Mouse (Mus musculus): ENCODE measurements around the gene Ctnna3.

The Ctnna3 gene

DNA sequence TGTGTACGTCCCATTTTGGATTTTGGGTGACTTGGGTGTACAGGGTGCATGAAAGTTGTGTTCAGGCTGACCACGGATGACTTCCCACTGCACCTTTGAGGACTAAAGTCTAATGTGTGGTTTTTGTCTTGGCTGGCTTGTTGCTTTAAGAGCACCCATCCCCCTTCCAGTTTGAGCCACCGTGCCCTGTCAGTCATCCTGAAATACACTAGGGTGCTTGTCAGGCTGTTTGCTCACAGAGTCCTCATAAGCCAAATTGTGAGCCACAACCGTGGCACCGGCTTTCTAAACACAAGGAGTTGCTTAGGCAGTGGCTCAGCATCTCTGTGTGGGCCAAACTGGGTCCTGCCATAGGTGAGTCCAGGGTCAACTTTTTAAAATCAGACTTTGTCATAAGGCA is 50.2 kb downstream of the Ctnna3 start:
- intact Hi-C loops (cut with DNase I) = no loop called here

DNA sequence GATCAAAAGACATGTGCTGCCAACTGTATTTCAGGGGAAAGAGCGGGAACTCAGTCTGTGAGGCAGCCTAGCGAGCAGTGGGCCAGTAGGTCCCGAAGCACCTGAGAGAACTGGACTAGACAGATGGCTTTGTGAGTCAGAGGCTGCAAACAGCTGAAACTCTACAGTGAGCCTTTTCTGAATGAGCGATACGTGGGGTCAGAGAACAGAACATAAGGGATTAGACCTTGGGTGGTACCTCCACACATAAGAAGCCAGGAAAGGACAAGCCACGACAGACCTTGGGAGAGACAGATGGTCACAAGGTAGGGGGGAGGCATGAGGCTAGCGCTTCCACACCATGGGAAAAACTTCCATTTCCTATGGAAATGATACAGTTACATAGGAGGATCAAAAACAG is 58.4 kb downstream of the Ctnna3 start:
- intact Hi-C loops (cut with DNase I) = no loop called here

DNA sequence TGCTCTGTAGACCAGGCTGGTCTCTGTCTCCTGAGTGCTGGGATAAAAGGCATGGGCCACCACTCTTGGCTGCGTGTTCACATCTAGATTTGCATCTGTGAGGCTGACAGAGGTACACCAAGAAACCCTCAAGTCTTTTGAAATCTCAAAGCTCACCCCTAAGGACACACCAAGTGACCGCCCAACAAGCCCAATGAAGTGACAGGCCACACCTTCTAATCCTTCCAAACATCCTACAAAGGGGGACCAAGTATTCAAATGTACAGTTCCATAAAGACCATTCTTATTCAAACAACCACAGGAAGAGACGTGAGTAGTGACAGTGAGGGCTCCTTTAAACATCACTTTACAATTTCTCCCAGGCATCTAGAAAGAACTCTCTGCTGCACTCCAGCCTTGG is 94.1 kb downstream of the Ctnna3 start:
- intact Hi-C loops (cut with DNase I) = no loop called here

DNA sequence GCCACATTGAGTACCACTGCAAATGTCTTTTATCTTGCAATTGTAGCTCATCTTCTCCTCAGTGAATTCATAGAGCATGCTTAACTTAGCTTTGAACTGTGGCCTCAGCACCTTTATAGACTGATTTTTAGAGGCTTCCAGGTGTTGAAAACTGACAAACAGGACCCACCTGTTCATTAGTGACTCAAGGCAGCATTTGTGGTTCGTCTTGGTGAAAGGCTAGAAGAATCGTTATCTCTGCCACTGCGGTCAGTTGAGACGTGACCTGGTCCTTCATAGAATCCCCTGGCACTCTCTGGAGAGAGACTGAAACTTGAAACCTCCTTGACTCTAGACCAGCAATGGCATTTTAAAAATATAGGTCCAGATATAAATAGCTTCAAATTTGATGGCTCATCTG is 96.1 kb downstream of the Ctnna3 start:
- intact Hi-C loops (cut with DNase I) = no loop called here

DNA sequence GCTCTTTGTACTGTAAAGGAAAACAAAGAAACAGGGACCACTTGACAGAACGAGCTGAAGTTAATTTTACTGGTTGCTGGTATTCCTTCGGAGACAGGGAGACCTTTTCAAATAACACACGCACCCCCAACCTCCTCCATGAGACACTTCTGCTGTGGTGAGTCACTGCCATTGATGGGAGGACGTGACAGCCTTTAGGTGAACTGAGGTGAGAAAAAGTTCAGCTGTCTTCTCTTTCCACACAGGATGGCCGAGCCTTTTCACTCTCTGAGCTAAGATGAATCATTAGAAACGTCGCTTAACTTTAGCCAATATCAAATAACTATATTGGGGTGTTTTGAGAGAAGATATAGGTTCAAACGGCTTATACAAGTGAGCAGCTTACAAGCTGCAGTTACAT is 102.5 kb downstream of the Ctnna3 start:
- intact Hi-C loops (cut with DNase I) = no loop called here

DNA sequence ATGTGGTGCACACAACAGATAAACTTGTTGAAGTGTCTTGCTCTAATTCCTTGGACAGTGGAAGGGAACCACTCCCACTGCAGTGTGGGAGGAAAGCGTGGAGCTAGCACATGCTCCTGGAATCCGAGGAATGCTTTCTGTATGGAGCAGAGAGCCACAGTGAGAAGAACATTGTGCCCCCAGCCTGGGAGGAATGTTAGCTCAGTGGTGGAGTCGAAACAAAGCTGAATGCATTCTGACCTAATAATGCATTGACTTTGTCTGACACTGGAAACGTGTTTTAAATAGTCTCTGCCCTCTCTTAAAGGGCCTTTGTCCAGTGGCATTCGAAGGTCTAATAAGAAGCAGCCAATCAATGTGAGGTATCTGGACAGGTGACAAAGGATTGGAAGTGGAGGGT is 111.9 kb downstream of the Ctnna3 start:
- intact Hi-C loops (cut with DNase I) = no loop called here

DNA sequence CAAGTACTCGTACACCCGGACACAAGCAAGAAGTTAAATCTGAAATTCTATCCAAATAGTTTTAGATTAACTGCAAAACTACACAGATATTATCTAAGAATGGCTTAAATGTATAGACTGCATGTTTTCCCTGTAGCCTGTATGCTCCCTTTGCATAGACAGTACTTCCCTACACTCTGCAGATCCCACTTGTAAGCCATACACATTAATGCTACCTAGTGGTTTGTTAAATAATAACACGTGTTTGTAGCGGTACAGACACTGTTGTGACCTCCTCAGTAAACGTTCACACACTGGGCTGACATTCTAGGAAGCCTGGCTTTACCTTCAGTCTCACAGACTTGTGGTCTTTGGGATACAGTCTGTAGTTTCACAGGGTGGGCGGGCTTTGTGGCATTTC is 112.6 kb downstream of the Ctnna3 start:
- intact Hi-C loops (cut with DNase I) = no loop called here

DNA sequence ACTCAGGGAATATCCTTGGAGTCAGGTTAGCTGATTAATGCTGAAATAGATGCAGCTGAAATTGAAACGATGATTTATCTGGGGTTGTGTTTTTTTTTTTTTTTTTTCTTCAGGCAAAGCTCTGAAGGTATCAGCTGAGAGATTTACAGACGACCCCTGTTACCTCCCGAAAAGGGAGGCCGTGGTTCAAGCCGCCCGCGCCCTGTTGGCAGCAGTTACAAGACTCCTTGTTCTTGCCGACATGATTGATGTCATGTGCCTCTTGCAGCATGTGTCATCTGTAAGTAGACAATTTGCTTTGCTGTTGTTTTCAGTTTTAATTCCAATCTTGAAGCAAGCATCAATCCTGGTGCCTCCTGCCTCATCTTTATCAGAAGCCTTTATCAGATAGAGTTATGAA is 136.8 kb downstream of the Ctnna3 start:
- intact Hi-C loops (cut with DNase I) = no loop called here

DNA sequence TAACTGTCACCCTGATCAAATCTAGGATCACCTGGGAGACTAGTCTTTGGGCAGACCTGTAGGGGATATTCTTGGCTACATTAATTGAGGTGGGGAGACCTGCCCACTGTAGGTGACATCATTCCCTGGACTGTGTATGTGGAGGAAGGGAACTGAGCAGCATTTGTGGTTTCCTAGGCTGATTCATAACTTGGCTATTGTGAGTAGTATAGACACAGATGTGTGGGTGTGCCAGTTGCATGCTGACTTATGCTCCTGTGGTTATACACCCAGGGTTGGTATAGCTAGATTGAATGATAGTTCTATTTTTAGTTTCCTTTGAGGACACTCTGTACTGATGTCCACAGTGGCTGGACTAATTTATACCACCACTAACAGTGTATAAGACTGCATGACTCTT is 141.7 kb downstream of the Ctnna3 start:
- intact Hi-C loops (cut with DNase I) = no loop called here

DNA sequence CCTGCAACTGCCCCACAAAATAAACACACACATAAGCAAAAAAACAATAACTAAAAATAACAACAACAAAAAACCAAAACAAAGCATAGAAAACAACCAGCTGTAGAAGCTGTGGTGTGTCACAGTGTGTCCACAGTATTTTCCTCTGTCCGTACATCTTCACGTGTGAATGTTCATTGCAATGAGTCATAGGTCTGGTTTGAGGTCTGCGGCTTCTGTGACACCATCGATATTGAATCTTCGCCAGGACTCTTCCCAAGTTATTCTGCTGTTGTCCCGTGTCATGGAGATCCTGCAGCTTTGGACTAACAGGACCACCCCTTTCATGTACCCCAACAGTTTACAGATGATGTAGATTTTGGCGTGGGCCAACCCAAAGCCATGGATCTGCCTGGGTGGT is 143.0 kb downstream of the Ctnna3 start:
- intact Hi-C loops (cut with DNase I) = no loop called here

DNA sequence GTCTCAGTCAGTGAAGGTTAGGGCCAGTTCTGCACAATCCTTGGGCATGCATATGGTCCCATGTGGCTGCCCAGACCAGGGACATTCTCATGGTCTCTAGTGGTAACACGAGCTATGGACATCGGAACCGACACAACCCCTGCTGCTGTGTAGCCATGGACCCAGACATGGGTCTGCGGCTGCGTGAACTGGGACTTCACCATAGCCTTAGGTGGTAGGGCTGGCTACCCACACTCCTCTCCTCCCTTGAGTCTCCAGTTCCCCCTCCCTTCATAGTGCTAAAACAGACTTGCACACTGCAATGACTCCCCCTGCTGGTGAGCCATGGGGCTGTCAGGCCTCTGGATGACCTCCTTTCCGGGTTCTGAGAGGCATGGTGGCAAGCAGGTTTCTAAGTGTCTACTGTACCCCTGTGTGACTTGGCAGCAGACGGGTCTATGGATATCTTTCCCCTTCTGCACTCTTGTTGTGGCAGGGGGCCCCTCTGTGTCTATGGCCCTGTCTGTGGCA is 144.3 kb downstream of the Ctnna3 start:
- intact Hi-C loops (cut with DNase I) = loop anchor here (2.0 kb wide), 1 partner anchor 153 kb away; the partner anchor contains the start of gene Gm7075

DNA sequence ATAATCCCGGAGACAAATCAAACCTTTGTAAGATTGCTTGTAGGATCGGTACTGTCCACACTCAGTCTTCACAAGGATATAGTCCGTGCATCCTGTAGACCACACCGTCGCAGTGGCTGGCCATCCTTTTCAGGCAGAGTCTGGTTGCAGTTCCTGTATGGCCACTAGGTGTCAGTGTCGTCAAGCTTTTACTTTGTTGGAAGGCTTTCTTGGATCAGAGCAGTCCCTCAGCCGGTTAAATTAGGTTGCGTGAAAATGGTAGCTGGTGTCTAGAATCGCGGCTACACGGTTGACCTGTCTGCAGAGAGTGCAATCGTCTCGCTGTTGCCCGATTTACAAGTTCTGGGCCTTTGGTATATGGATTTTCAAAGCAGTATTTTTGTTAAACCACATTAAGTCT is 152.7 kb downstream of the Ctnna3 start:
- intact Hi-C loops (cut with DNase I) = loop anchor here (5.0 kb wide), 1 partner anchor 110 kb away; no protein-coding TSS in a partner anchor

DNA sequence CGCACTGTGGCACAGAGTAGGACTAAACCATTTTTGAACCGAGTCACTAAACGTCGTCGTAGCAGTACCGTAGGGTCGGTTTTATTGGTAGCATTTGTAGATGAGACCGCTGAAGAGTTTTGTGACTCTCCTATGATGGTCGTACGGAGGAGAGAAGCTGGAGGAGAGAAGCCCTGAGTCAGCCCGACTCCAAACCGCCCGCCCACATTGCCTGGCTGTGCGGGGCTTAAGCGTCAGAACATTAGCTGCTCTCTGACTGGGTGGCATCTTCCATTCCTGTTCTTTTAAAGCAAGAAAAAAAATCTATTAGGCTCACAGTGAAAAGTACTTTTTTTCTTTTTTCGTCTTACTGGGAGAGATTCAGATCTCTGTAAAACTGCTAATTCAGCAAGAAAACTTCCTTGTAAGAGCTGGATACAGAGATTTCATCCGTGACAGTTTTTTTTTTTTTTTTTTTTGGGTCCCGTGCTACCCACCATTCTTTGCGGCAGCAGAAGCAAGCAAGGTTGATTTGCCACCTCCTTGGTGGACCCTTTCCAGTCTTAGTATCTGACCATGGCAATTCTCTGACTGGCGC is 154.0 kb downstream of the Ctnna3 start:
- intact Hi-C loops (cut with DNase I) = loop anchor here (5.0 kb wide), 1 partner anchor 108 kb away; no protein-coding TSS in a partner anchor

DNA sequence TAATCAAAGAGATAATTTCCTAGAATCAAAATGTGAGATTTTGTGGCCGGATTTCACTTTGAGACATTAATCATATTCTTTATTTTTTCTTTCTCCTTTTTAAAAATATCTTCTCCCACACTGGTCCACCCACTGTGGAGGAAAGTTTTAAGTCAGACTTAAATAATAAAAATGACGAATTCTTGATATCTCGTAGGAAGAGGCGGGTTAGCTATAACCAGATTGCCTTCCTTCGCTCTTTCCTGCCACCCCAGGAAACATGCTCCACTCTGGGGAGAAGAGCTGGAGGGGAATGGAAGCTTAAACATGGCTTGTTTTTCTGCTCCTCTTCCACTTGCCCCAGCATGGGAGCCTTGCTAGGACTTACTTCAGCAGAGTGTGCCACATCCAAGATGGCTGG is 169.5 kb downstream of the Ctnna3 start:
- intact Hi-C loops (cut with DNase I) = no loop called here

DNA sequence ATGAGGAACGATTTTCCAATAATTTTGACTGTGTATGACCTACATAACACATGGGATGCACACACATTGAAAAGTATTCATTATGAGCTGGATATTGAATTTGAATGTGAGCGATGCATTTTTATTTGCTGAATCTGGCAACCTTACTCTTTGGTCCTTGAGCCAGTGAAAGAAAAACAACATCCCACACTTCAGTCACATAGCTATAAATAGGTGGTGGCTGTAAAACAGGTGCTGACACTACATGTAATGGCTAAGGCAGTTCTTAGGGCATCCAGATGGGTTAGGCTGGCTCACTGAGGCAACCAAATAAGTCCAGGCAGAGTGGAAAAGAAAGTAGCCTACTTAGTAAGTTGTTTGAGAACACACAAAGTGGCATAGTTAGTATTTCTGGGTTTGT is 171.3 kb downstream of the Ctnna3 start:
- intact Hi-C loops (cut with DNase I) = no loop called here

DNA sequence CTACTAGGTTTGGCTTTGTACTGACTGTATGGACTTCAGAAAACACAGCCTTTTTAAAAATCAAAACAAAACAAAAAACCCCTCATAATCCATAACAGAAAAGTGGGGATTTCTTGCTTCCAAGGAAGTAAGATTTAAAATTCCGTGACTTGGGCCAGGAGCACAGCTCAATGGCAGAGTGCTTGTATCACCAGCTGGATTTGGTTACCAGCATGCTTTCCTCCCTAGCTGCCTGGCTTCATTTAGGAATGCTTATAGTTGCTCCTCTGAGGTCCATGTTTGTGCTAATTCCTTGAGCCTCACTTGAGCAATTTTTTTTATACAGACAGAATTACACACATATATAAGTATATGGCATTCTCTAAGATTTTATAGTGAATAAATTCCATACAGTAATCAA is 198.6 kb downstream of the Ctnna3 start:
- intact Hi-C loops (cut with DNase I) = no loop called here

DNA sequence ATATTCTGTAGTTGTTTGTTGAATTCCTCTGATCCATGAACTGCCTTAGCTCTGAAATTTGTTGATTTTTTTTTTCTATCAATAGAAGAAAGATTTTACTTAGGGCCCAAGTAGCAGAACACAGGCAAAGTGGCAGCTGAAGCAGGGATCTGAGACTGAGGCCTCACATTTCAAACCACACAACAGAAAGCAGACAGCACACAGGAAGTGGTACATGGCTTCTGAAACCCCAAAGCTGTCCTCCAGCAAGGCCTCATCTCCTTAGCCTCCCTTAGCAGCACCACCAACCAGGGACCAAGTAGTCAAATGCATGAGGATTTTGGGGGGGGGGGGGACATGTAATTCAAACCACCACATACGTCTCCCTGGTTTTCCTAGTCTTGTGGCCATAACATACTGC is 204.0 kb downstream of the Ctnna3 start:
- intact Hi-C loops (cut with DNase I) = no loop called here

DNA sequence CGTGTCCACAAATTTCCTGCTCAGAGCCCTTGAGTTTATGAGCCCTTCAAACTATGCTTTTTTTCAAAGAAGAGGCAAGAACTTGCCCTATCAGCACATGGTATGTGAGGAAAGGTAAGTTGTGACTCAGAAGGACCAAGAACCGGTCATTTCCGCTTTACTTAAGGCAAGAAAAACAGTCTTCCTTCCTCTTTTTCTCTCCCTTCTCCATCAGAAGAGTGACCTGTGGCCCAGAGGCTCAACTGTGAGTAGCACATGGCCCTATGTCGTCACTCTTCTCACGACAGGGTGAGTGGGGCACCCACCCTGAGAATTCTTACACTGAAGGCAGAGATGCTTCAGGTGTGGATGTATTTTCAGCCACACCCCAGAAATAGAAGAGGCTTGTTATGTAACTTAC is 208.1 kb downstream of the Ctnna3 start:
- intact Hi-C loops (cut with DNase I) = no loop called here

DNA sequence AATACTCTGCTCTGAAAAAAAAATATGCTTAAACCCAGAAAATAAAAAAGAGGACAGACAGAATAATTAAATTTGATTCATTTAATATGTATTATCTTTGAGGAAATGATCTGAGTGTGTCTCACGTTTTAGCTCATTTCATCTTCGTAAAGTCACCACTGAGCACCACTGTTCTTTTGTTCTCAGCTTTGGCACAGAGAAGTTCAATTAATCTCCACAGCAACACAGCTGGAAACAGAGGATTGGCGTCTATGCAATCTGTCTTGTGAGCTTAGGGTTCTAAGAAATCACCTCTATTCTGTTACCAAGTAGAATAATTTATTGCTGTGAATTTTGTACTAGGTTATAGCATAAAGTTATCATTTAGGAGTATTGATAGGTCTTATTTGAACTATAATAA is 217.4 kb downstream of the Ctnna3 start:
- intact Hi-C loops (cut with DNase I) = no loop called here

DNA sequence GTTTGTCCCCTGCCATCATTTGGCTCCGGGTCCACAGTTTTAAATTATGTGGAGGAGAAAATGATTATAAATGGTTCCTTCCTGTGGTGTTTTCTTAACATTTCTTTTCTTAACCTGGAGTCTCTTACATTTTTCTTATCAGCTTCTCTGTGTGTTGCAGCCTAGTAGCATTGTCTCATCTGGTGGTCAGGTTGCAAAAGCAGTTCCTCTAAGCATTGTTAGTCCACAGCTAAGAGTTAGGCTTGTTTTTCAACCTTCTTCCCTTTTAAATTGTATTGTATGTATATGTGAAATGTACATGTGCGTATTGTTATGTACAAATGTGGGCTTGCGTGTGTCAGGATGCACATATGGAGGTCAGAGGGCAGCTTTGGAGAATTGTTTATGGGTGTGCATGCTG is 220.4 kb downstream of the Ctnna3 start:
- intact Hi-C loops (cut with DNase I) = no loop called here

DNA sequence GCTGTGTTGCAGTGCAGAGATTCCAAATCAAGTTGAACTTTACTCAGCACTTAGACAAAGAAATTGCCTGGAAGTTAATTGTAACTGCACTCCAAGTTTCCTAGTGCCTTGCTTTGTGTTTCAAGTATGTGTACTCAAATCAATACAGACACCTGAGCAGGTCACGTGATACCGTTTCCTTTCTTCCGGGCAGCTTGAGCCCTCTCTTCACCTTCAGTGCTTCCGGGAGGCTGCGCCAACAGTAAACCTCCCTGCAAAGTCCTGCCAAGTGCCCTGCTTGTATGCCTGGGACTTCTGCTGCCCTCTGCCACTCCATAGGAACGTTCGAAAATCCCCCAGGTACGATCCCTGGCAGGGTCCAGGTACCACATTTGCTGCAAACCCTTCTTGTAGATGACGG is 223.0 kb downstream of the Ctnna3 start:
- intact Hi-C loops (cut with DNase I) = no loop called here

DNA sequence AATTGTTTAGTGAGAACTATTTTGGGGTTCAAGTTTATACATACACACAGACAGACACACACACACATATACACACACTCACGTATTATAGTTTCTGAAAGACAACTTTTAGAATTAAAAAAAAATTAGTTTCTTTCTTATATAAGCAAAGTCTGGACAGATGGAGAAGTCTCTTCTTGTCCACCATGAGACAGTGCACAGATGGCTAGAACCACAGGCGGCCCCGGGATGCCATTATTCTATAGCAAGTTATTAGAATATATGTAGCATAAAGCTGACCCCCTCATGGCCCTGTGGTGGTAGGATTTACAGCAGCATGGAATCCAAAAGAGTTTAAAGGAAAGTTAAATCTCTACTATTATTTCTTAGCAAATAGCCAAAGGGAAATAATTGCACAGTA is 223.7 kb downstream of the Ctnna3 start:
- intact Hi-C loops (cut with DNase I) = no loop called here

DNA sequence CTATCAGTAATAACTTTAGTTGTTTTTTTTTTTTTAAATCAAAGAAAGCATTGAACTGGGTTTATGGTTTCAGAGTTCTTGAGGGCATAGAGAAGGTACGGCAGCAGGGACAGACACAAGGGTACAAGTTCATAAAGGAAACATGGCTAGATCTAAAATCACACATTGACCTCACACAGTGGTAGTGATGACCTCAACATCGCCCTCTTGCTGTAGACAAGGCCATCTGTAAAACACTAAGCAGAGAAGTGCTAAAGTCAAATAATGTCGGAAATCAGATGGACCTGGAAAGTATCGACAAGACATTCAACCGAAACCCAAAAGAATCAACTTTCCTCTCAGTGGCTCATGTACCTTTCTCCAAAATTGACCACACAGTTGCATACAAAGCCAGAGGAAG is 224.7 kb downstream of the Ctnna3 start:
- intact Hi-C loops (cut with DNase I) = no loop called here

DNA sequence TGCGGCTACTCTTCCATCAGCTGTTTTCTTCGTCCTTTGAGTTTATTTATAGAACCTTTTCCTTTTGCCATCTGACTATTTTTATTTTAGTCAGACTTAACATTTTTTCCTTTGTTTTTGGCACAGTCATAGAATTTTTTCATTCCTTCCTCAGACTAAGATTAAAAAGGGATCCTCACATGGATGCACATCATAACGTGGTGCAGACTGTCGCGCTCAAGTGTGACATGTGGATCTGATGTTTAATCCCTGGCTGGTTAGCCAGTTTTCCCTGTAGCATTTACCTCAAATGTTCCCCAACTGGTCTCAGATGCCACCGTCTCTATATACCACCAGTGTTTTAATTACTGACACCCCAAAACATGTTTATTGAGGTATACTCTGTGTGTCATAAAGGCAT is 246.4 kb downstream of the Ctnna3 start:
- intact Hi-C loops (cut with DNase I) = no loop called here

Data from adrenal gland (tissue).